Mouse (Mus musculus) limb, embryonic 15.5 days (tissue): Measurements from ENCODE around the gene Brpf3. TPM values are rescaled to one million over a fixed set of nuclear protein-coding genes. Genes with fewer than 3 reads are reported as not detected.
"Not testable (repeated sequence)": the region's sequence is repeated elsewhere in the genome, so short reads cannot be mapped to it uniquely, and the experiment has no call there.

ENCODE experiments used
- ATAC-seq: fragments of 200-750 bp; cut with Nextera tagmentation; 2 replicates; pipeline ENCODE4 v1.8.0; 2017; ENCODE audit warnings: low read depth, moderate TSS enrichment; ENCODE audit not compliant: insufficient number of reproducible peaks, low FRiP score, low TSS enrichment
- H3K27ac ChIP-seq: fragments of 300-500 bp; sonication (generic); 2 replicates; pipeline ENCODE4 v1.5.1; 2015; ENCODE audit warnings: moderate library complexity, mild to moderate bottlenecking, inconsistent platforms
- H3K27me3 ChIP-seq: fragments of 300-500 bp; sonication (generic); 2 replicates; pipeline ENCODE4 v1.6.1; 2015; ENCODE audit warnings: inconsistent platforms
- H3K36me3 ChIP-seq: fragments of 300-500 bp; sonication (generic); 2 replicates; pipeline ENCODE4 v1.6.1; 2015; ENCODE audit warnings: inconsistent platforms
- H3K4me1 ChIP-seq: fragments of 300-500 bp; sonication (generic); 2 replicates; pipeline ENCODE4 v1.6.1; 2015; ENCODE audit warnings: inconsistent platforms
- H3K4me2 ChIP-seq: fragments of 300-500 bp; sonication (generic); 2 replicates; pipeline ENCODE4 v1.6.1; 2015; ENCODE audit warnings: mild to moderate bottlenecking, inconsistent platforms
- H3K4me3 ChIP-seq: fragments of 300-500 bp; sonication (generic); 2 replicates; pipeline ENCODE4 v1.5.1; 2015; ENCODE audit warnings: mild to moderate bottlenecking, inconsistent platforms
- H3K9ac ChIP-seq: fragments of 300-500 bp; sonication (generic); 2 replicates; pipeline ENCODE4 v1.6.1; 2015; ENCODE audit warnings: inconsistent platforms
- H3K9me3 ChIP-seq: fragments of 300-500 bp; sonication (generic); 2 replicates; pipeline ENCODE4 v1.6.1; 2016; ENCODE audit warnings: inconsistent platforms
- WGBS: fragments of 180-500 bp; shearing (Covaris S2); methylation state at CpG from one replicate; pipeline ENCODE4 v1.1.7; 2015; 5-methylcytosine and 5-hydroxymethylcytosine counted together
- polyA plus RNA-seq: library from polyadenylated mRNA; unstranded; fragments of >200 nt; fragmentation: Nextera tagmentation; extraction: Ambion mirVana; gene quantifications from 2 replicates; pipeline ENCODE4 v1.2.1, GENCODE M21; 2015

The Brpf3 gene
- 7.3 and 8.4 TPM in 2 replicates for polyA plus RNA-seq

DNA sequence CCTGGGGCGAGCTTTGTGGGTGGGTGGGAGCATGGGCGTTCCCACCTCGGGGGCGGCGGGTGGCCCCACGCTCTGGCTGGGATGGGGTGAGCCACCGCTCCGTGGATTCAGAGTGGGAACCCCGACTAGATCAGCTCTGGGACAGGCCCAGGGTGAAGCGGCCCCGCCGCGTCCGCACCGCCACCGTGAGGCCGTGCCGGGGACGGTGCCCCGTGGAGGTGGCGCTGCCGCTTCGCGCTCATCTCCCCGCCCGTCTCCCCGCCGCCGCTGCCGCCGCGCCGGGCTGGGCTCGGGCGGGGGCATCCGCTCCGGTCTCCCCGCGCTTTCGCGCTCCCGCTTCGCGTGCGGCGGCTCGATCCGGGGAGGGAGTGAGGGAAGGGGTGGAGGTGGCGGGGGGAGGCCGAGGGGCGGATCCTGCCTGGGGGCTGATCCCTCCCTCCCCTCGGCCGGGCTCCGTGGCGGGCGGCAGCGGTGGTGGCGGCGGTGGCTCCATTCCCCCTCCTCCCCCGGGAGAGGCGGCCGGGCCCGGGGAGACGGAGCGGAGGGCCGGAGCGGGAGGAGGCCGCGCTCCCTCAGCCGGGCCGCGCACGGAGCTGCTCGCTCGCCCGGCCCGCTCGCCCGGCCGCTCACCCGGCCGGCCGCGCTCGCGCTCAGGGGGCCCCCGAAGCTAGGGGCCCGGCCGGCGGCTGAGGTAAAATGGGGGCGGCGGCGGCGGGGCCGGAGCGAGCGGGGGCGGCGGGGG lies at the start of gene Brpf3:
Gene Brpf3, plus strand, starts transcription at position 420 of the 742 bp plus-strand sequence.
- peak; percentile 74 for ATAC-seq
- Histone ChIP-seq H3K9ac (peak within 1 kb of the TSS; percentile 99), H3K4me1 (peaks cover 29% of the 10 kb centered on the region), H3K4me3 (peak within 1 kb of the TSS; percentile 79), H3K27me3 (no peaks in the 10 kb centered on the region), H3K9me3 (no peaks in the 10 kb centered on the region), H3K27ac (peak within 1 kb of the TSS; percentile 99), H3K4me2 (peak within 1 kb of the TSS; percentile 96), H3K36me3 (peaks cover 7% of the 10 kb centered on the region; the same call in 1 of the 2 replicates)
- under 1% methylated on average over 62 of the region's 99 CpGs for WGBS

DNA sequence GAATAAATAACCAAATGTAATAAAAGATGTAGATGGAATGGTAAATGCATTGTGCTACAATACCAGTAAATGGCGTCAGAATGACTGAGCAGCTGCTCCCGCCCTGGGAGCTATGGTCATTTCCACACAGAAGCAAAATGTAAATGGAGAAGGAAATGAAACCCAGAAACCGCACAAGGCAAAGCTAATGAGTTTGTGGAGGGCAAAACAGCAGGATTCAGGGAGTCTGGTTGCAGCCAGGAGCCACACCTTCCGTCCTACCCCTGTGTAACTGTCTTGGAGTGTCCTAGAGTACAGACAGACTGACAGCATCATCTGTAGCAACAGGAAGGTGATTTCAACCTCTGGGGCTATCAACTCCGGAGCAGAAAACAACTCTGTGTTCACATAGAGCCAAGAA lies 44.4 kb upstream of the Brpf3 start:
- Histone ChIP-seq H3K36me3 (no peaks in the 10 kb centered on the region), H3K27me3 (no peaks in the 10 kb centered on the region), H3K4me2 (no peak overlapping the region), H3K9ac (no peak overlapping the region), H3K4me1 (no peaks in the 10 kb centered on the region), H3K4me3 (no peak overlapping the region), H3K9me3 (no peaks in the 10 kb centered on the region), H3K27ac (no peak overlapping the region)
- 39% methylated on average over 5 of the region's 5 CpGs for WGBS
- no peak for ATAC-seq

DNA sequence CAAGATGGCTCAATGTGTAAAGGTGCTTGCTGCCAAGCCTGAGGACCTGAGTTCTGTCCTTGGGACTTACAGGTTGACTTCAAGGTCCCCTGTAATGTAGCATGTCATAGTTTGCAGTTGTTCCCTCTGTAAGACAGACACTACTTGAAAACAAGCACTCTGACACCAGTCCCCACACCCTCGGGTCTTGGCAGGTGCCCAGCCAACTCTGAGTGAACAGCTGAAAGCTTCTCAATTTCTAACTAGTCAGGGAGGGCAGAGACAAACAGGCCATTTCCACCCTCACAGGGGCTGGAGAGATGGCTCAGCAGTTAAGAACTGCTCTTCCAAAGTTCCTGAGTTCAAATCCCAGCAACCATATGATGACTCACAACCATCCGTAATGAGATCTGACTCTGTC lies 43.4 kb upstream of the Brpf3 start:
- Histone ChIP-seq H3K9me3 (no peaks in the 10 kb centered on the region), H3K4me3 (no peak overlapping the region), H3K9ac (no peak overlapping the region), H3K4me1 (no peaks in the 10 kb centered on the region), H3K27ac (no peak overlapping the region), H3K4me2 (no peak overlapping the region), H3K36me3 (no peaks in the 10 kb centered on the region), H3K27me3 (no peaks in the 10 kb centered on the region)
- no peak for ATAC-seq
- 71% methylated on average over 2 of the region's 2 CpGs for WGBS

GRCm38 (mm10) chr17:28760736-28761312 lies 40.1 kb upstream of the Brpf3 start:
- ATAC-seq, result no peak
- 58% methylated on average over 8 of the region's 8 CpGs for WGBS
- no peaks in the 10 kb centered on the region for H3K4me1 ChIP-seq
- H3K9me3 ChIP-seq, result no peaks in the 10 kb centered on the region
- no peaks in the 10 kb centered on the region for H3K27me3 ChIP-seq
- no peak overlapping the region for H3K4me2 ChIP-seq
- H3K9ac ChIP-seq, result no peak overlapping the region
- H3K4me3 ChIP-seq, result no peak overlapping the region
- no peak overlapping the region for H3K27ac ChIP-seq
- H3K36me3 ChIP-seq, result no peaks in the 10 kb centered on the region

GRCm38 (mm10) chr17:28761871-28762270 lies 39.0 kb upstream of the Brpf3 start:
- Histone ChIP-seq H3K9ac (no peak overlapping the region), H3K36me3 (no peaks in the 10 kb centered on the region), H3K4me3 (no peak overlapping the region), H3K9me3 (no peaks in the 10 kb centered on the region), H3K27ac (no peak overlapping the region), H3K27me3 (no peaks in the 10 kb centered on the region), H3K4me1 (no peaks in the 10 kb centered on the region), H3K4me2 (no peak overlapping the region)
- ATAC-seq, result no peak
- WGBS, result 9% methylated on average over 3 of the region's 3 CpGs

GRCm38 (mm10) chr17:28766203-28766602 lies 34.7 kb upstream of the Brpf3 start:
- H3K27me3 ChIP-seq, result peaks cover 11% of the 10 kb centered on the region; the same call in 1 of the 2 replicates
- no peaks in the 10 kb centered on the region for H3K9me3 ChIP-seq
- H3K27ac ChIP-seq, result no peak overlapping the region
- no peak overlapping the region for H3K4me3 ChIP-seq
- H3K4me2 ChIP-seq, result no peak overlapping the region
- no peaks in the 10 kb centered on the region for H3K36me3 ChIP-seq
- H3K9ac ChIP-seq, result no peak overlapping the region
- ATAC-seq, result no peak
- 57% methylated on average over 3 of the region's 3 CpGs for WGBS
- H3K4me1 ChIP-seq, result peaks cover 26% of the 10 kb centered on the region

DNA sequence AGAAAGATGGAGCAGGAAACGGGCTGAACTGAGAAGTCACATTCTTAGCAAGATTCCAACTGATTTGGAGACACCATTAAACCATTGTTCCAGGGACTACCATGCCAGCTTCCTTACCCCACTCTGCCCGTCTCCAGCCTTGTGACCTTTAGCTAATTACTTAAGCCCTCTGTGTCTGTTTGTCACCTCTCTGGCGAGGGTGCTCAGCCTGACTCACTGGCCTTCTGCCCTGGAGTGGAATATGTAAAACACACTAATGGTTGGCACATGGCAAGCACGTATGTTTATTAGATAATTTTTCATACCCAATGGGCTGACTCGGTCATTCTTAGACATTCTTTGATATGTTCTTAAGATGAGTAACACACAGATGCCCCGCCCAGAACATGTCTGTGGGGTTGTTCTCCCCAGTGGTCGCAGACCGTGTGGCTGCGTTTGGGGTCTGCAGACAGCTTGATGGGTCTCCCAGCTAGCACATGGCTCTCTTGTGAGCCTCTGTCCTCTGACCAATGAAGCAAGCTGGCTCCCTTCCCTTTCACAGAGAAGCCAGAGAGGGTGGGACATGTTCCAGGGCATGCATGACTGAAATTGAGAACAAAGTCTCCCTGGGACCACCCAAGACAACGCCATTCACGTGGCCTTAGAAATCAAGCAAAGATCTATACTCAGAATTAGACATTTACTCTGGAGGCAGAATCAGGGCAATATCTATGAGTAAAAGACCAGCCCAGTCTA lies 33.9 kb upstream of the Brpf3 start:
- no peak for ATAC-seq
- 70% methylated on average over 11 of the region's 11 CpGs for WGBS
- Histone ChIP-seq H3K4me3 (no peak overlapping the region), H3K9me3 (no peaks in the 10 kb centered on the region), H3K27ac (no peak overlapping the region), H3K27me3 (peaks cover 11% of the 10 kb centered on the region; the same call in 1 of the 2 replicates), H3K36me3 (no peaks in the 10 kb centered on the region), H3K4me1 (peaks cover 26% of the 10 kb centered on the region), H3K4me2 (no peak overlapping the region), H3K9ac (no peak overlapping the region)

GRCm38 (mm10) chr17:28769121-28769874 lies 31.6 kb upstream of the Brpf3 start, which contains the start of gene Mapk13:
TSS of gene Mapk13 (plus strand) at chr17:28769297.
- Histone ChIP-seq H3K36me3 (no peaks in the 10 kb centered on the region), H3K9ac (peak within 1 kb of the TSS; percentile 50), H3K4me1 (peaks cover 26% of the 10 kb centered on the region), H3K9me3 (no peaks in the 10 kb centered on the region), H3K27me3 (peaks cover 11% of the 10 kb centered on the region; the same call in 1 of the 2 replicates), H3K27ac (peak within 1 kb of the TSS; percentile 75), H3K4me2 (peak within 1 kb of the TSS; percentile 90), H3K4me3 (peak within 1 kb of the TSS; percentile 55)
- under 1% methylated on average over 30 of the region's 58 CpGs for WGBS
- no peak for ATAC-seq

DNA sequence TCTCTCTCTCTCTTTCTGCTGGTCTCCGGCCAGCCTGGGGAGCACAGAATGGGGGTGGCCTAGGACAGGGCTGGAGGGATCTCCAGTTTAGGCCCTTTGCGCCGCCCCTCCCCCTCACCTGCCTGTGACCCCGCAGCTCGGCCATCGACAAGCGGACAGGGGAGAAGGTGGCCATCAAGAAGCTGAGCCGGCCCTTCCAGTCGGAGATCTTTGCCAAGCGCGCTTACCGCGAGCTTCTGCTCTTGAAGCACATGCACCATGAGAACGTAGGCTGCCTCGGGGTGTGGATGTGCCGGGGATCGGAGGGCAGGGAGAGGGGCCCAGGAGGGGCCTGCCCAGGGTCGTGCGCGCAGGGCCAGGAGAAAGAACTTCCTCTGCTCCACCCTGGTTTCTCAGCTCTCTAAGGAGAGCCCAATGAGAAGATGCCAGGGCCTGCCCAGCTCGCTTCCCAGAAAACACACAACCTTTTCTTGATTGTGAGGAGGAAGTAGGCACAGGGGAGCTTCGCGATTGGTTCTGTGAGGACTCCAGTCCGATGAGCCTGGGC lies 30.9 kb upstream of the Brpf3 start:
- H3K4me2 ChIP-seq, result peak overlapping the region; percentile 90
- peaks cover 11% of the 10 kb centered on the region; the same call in 1 of the 2 replicates for H3K27me3 ChIP-seq
- no peak for ATAC-seq
- peak overlapping the region; percentile 55 for H3K4me3 ChIP-seq
- peak overlapping the region; percentile 50 for H3K9ac ChIP-seq
- no peaks in the 10 kb centered on the region for H3K36me3 ChIP-seq
- no peak overlapping the region for H3K27ac ChIP-seq
- WGBS, result 2% methylated on average over 23 of the region's 24 CpGs
- peaks cover 26% of the 10 kb centered on the region for H3K4me1 ChIP-seq
- no peaks in the 10 kb centered on the region for H3K9me3 ChIP-seq

GRCm38 (mm10) chr17:28771289-28771688 lies 29.6 kb upstream of the Brpf3 start:
- H3K9ac ChIP-seq, result no peak overlapping the region
- no peaks in the 10 kb centered on the region for H3K36me3 ChIP-seq
- ATAC-seq, result no peak
- H3K4me2 ChIP-seq, result no peak overlapping the region
- H3K9me3 ChIP-seq, result no peaks in the 10 kb centered on the region
- H3K27me3 ChIP-seq, result peaks cover 11% of the 10 kb centered on the region; the same call in 1 of the 2 replicates
- no peak overlapping the region for H3K27ac ChIP-seq
- peaks cover 26% of the 10 kb centered on the region for H3K4me1 ChIP-seq
- no peak overlapping the region for H3K4me3 ChIP-seq
- 90% methylated on average over 5 of the region's 5 CpGs for WGBS

DNA sequence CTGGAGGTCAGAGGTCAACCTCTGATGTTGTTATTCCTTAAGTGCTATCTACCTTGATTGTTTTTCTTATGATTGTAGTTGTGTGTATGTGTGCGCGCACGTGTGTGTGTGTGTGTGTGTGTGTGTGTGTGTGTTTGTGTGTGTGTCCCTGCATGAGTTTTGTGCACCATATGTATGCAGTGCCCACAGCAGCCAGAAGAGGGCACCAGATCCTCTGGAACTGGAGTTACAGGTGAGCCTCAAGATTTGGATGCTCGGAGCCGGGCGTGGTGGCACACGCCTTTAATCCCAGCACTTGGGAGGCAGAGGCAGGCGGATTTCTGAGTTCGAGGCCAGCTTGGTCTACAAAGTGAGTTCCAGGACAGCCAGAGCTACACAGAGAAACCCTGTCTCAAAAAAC lies 26.6 kb upstream of the Brpf3 start:
- H3K27ac ChIP-seq, H3K4me2 ChIP-seq, H3K4me3 ChIP-seq, H3K9ac ChIP-seq, H3K36me3 ChIP-seq, H3K27me3 ChIP-seq, ATAC-seq, H3K9me3 ChIP-seq: not testable (repeated sequence)
- peaks cover 16% of the 10 kb centered on the region for H3K4me1 ChIP-seq
- 97% methylated on average over 9 of the region's 9 CpGs for WGBS
